Mouse (Mus musculus): ENCODE measurements at regions not wholly inside any gene's neighbourhood (a gene's known extent, or its start where the extent isn't known, plus 50 kb on each side); places are given as distances from the start of the nearest gene placed in this dataset.

- no peak for TF ChIP-seq CTCF (IDR thresholded peaks at IDR 0.05; ENCODE audit: low read depth)
- TF ChIP-seq EP300 (optimal IDR thresholded peaks at IDR 0.05): no peak
Observed at GRCm38 (mm10) chr15:60308126-60308525, 291.7 kb upstream of the 4933412E24Rik start.
